Mouse (Mus musculus) liver, adult 2 months (tissue): Measurements from ENCODE around the gene Tsc22d4.

ENCODE experiments used
- CTCF ChIP-seq: fragments of 200-500 bp; IDR thresholded peaks from 2 replicates; pipeline ENCODE4 v1.5.1; 2011; ENCODE audit warnings: low read depth, low read length, control low read depth
- POLR2A ChIP-seq: fragments of 200-500 bp; IDR thresholded peaks from 2 replicates; pipeline ENCODE4 v1.6.1; 2011; ENCODE audit warnings: low read length, control low read depth; ENCODE audit not compliant: insufficient read depth; ENCODE audit errors: extremely low read depth

GRCm38 (mm10) chr5:137751988-137752387 lies 6.5 kb downstream of the Tsc22d4 start:
- TF ChIP-seq CTCF = no peak
- no peak for TF ChIP-seq POLR2A
